Mouse (Mus musculus) forebrain, postnatal 0 days (tissue): ENCODE data around the gene Cdk18. TPM values are rescaled to one million over a fixed set of nuclear protein-coding genes. Genes with fewer than 3 reads are reported as not detected.

Experiments used
- ATAC-seq: fragments of 200-750 bp; cut with Nextera tagmentation; 2 replicates; pipeline ENCODE4 v1.8.0; 2017; ENCODE audit warnings: mild to moderate bottlenecking, moderate library complexity
- DNase-seq: peaks from one replicate; pipeline ENCODE4 v3.0.0-alpha.2; 2015
- H3K27ac ChIP-seq: fragments of 300-500 bp; sonication (generic); 2 replicates; pipeline ENCODE4 v1.5.1; 2014; ENCODE audit warnings: low read depth, mild to moderate bottlenecking, antibody characterized with exemption, low read length, moderate library complexity, mixed read lengths
- H3K27me3 ChIP-seq: fragments of 300-500 bp; sonication (generic); 2 replicates; pipeline ENCODE4 v1.6.1; 2014; ENCODE audit warnings: mild to moderate bottlenecking, low read length, mixed read lengths; ENCODE audit not compliant: insufficient read depth
- H3K36me3 ChIP-seq: fragments of 300-500 bp; sonication (generic); 2 replicates; pipeline ENCODE4 v1.6.1; 2014; ENCODE audit warnings: mild to moderate bottlenecking, moderate library complexity; ENCODE audit not compliant: insufficient read depth
- H3K4me1 ChIP-seq: fragments of 300-500 bp; sonication (generic); 2 replicates; pipeline ENCODE4 v1.6.1; 2014; ENCODE audit warnings: antibody characterized with exemption; ENCODE audit not compliant: insufficient read depth
- H3K4me2 ChIP-seq: fragments of 300-500 bp; sonication (generic); 2 replicates; pipeline ENCODE4 v1.6.1; 2014; ENCODE audit warnings: low read depth, mild to moderate bottlenecking, moderate library complexity
- H3K4me3 ChIP-seq: fragments of 300-500 bp; sonication (generic); 2 replicates; pipeline ENCODE4 v1.5.1; 2014; ENCODE audit warnings: low read depth, low read length, mixed read lengths
- H3K9ac ChIP-seq: fragments of 300-500 bp; sonication (generic); 2 replicates; pipeline ENCODE4 v1.6.1; 2014; ENCODE audit warnings: mild to moderate bottlenecking
- H3K9me3 ChIP-seq: fragments of 300-500 bp; sonication (generic); 2 replicates; pipeline ENCODE4 v1.6.1; 2016; ENCODE audit warnings: low read length
- CTCF ChIP-seq: sonication (generic); IDR thresholded peaks from 2 replicates; pipeline ENCODE4 v1.5.1; 2016; ENCODE audit warnings: antibody characterized with exemption, control low read depth, low read depth
- WGBS: fragments of 180-500 bp; shearing (Covaris S2); extraction: QIAGEN DNeasy Blood & Tissue Kit; methylation state at CpG from one replicate; pipeline ENCODE4 v1.1.7; 2014; 5-methylcytosine and 5-hydroxymethylcytosine counted together
- polyA plus RNA-seq: library from polyadenylated mRNA; unstranded; fragments of >200 nt; fragmentation: Nextera tagmentation; extraction: Ambion mirVana; gene quantifications from 2 replicates; pipeline ENCODE4 v1.2.1, GENCODE M21; 2015
- total RNA-seq: library from RNA; depleted of rRNA; stranded (reverse); fragments of >200 nt; gene quantifications from 2 replicates; pipeline ENCODE4 v1.2.3, GENCODE M21; 2014

The Cdk18 gene
- total and polyA plus RNA-seq, 2 experiments from 2014 or later: 1.2 to 2.6 TPM

DNA sequence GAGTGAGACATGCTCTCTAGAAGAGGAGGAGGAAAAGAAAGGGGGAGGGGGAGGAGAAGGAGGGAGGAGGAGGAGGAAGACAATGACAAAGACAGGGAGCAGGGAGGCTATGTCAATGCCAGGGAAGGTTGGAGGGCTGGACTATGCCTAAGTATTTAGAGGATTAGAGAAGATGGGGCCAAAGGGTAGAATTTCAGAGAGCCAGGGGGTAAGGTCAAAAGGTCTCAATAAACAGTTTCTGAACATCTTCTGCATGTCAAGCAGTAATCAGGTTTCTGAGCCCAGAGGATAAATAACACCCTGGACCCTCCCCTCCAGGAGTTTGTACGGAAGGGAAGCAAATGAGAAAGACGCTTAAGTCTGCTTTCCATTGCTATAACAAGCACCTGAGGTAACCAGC lies 1.7 kb upstream of the Cdk18 start:
- Histone ChIP-seq H3K27me3 (no peaks in the 10 kb centered on the region; the same call in 1 of the 2 replicates), H3K9me3 (no peaks in the 10 kb centered on the region), H3K4me2 (no peak overlapping the region), H3K4me3 (no peak overlapping the region), H3K4me1 (peaks cover 19% of the 10 kb centered on the region), H3K27ac (no peak overlapping the region), H3K36me3 (no peaks in the 10 kb centered on the region), H3K9ac (no peak overlapping the region)
- no peak for ATAC-seq
- no peak for DNase-seq
- no peak for TF ChIP-seq CTCF
- whole genome bisulfite sequencing: 65% methylated on average over 2 of the region's 2 CpGs

DNA sequence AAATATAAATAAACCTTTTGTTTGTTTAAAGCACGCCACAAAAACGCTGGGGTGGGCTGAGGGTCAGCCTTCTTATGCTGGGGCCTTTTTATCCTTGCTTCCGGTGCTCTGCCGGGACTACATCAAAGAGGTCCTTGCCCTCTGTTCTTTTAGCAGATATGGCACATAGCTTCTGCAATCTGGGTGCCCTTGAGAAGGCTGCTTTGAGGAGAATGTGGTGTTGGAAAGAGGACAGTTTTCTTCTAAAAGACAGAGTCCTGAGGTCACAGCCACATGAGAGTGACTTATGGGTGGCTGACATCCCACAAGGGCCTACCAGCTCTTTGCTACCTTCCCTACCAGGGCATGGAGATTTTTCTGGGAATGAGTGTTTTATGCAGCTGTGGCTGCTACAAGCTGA lies 1.1 kb upstream of the Cdk18 start:
- H3K4me1 ChIP-seq: peaks cover 19% of the 10 kb centered on the region
- no peak for TF ChIP-seq CTCF
- no peaks in the 10 kb centered on the region for H3K36me3 ChIP-seq
- ATAC-seq (no peak), DNase-seq (no peak)
- H3K4me3 ChIP-seq: no peak overlapping the region
- no peak overlapping the region for H3K9ac ChIP-seq
- no peak overlapping the region for H3K4me2 ChIP-seq
- H3K27ac ChIP-seq: no peak overlapping the region
- no peaks in the 10 kb centered on the region for H3K9me3 ChIP-seq
- 76% methylated on average over 4 of the region's 4 CpGs for WGBS
- H3K27me3 ChIP-seq: no peaks in the 10 kb centered on the region; the same call in 1 of the 2 replicates

DNA sequence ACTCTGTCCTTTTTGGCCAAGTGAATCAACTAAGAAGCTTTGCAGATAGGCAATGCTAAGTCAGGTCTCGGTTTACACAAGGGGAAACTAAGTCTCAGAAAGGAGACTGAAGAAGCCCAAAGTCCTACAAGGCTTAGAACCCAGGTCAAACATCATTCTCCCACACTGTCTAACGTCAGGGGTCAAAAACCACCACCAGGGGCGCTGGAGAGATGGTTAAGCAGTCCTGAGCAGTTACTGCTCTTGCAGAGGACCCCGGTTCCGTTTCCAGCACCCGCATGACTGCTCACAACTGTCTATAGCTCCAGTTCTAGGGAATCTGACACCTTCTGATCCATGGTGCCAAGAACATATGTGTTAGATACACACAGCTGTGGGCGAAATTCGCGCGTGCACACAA lies 687 bp upstream of the Cdk18 start:
- H3K9me3 ChIP-seq: no peaks in the 10 kb centered on the region
- H3K4me3 ChIP-seq: no peak overlapping the region
- ATAC-seq (no peak), DNase-seq (no peak)
- no peaks in the 10 kb centered on the region; the same call in 1 of the 2 replicates for H3K27me3 ChIP-seq
- H3K27ac ChIP-seq: no peak overlapping the region
- peaks cover 19% of the 10 kb centered on the region for H3K4me1 ChIP-seq
- no peaks in the 10 kb centered on the region for H3K36me3 ChIP-seq
- TF ChIP-seq CTCF: peak; percentile 55
- H3K4me2 ChIP-seq: no peak overlapping the region
- 68% methylated on average over 10 of the region's 10 CpGs for WGBS
- H3K9ac ChIP-seq: no peak overlapping the region

- peak overlapping the region; percentile 49 for H3K4me3 ChIP-seq
- peaks cover 8% of the 10 kb centered on the region for H3K4me1 ChIP-seq
- WGBS: 12% methylated on average over 35 of the region's 35 CpGs
- H3K4me2 ChIP-seq: peak overlapping the region; percentile 97
- no peak for DNase-seq
- no peak for TF ChIP-seq CTCF
- no peaks in the 10 kb centered on the region for H3K36me3 ChIP-seq
- H3K27me3 ChIP-seq: no peaks in the 10 kb centered on the region; the same call in 1 of the 2 replicates
- H3K9ac ChIP-seq: peak overlapping the region; percentile 63
- H3K27ac ChIP-seq: no peak overlapping the region
- ATAC-seq: no peak
- H3K9me3 ChIP-seq: no peaks in the 10 kb centered on the region
These were observed 688 bp downstream of the Cdk18 start for GRCm38 (mm10) chr1:132138576-132139415.

DNA sequence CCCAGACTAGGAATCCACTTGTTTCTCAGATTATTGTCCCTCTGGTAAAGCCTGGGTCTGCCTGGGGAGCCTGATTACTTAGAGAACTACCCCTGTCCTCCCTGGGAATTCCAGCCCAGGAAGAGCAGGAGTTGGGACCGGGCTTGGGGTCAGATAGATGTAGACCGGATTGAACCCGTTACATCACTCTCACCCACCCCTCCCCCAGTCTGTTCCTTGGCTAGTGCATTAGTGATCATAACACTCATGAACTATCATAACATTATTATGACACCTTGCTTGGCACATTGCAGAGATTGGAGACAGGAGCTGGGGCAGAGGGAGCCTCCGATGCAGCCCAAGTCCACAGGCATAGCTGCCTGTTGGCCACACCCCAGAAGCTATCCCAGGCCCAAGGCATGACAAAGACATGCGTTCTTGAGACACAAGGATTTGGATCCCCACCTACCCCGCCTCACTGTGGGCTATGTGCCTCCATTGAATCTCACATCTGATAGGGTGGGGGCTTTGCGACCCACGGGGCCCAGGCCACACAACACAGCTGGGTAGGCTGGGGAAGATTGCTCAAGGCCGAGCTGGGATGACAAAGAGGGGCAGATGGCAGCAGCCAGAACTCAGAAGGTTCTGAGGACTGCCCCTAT lies 1.4 kb downstream of the Cdk18 start:
- 74% methylated on average over 9 of the region's 9 CpGs for WGBS
- peaks cover under 1% of the 10 kb centered on the region for H3K4me1 ChIP-seq
- H3K4me2 ChIP-seq: no peak overlapping the region

DNA sequence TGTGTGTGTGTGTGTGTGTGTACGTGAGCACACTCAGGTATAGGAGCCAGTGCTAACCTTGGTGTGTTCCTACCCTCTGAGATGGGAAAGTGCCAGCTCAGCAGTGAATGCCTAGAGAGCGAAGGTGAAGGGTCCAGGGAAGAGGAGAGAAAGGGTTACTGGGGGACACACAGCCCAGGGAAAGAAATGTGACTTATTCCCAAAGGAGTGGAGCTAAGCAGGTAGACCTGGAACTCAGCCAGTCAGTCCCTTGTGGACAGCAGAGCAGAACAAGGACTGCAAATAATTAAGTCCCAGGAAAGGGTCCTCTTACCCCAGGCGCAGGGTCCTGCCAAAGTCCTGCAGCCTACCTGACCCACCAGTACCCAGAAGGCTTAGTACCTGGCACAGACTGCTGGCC lies 2.6 kb downstream of the Cdk18 start:
- Histone ChIP-seq H3K9ac (no peak overlapping the region), H3K36me3 (no peaks in the 10 kb centered on the region), H3K4me3 (no peak overlapping the region), H3K9me3 (no peaks in the 10 kb centered on the region), H3K27me3 (no peaks in the 10 kb centered on the region; the same call in 1 of the 2 replicates), H3K27ac (no peak overlapping the region), H3K4me2 (no peak overlapping the region), H3K4me1 (no peaks in the 10 kb centered on the region; the same call in 1 of the 2 replicates)
- no peak for DNase-seq
- WGBS: 100% methylated on average over 3 of the region's 3 CpGs
- no peak for TF ChIP-seq CTCF
- no peak for ATAC-seq

More for the DNA sequence above, 1.4 kb downstream of the Cdk18 start:
- no peak overlapping the region for H3K4me3 ChIP-seq
- no peaks in the 10 kb centered on the region for H3K36me3 ChIP-seq
- DNase-seq: no peak
- no peak overlapping the region for H3K9ac ChIP-seq
- H3K9me3 ChIP-seq: no peaks in the 10 kb centered on the region
- no peak overlapping the region for H3K27ac ChIP-seq
- no peak for ATAC-seq
- no peaks in the 10 kb centered on the region; the same call in 1 of the 2 replicates for H3K27me3 ChIP-seq
- no peak for TF ChIP-seq CTCF

- H3K9ac ChIP-seq: no peak overlapping the region
- no peak for TF ChIP-seq CTCF
- H3K27me3 ChIP-seq: no peaks in the 10 kb centered on the region; the same call in 1 of the 2 replicates
- no peaks in the 10 kb centered on the region for H3K36me3 ChIP-seq
- H3K4me1 ChIP-seq: no peaks in the 10 kb centered on the region; the same call in 1 of the 2 replicates
- no peak overlapping the region for H3K27ac ChIP-seq
- DNase-seq: no peak
- 86% methylated on average over 7 of the region's 7 CpGs for WGBS
- H3K4me2 ChIP-seq: no peak overlapping the region
- no peak overlapping the region for H3K4me3 ChIP-seq
- no peaks in the 10 kb centered on the region for H3K9me3 ChIP-seq
- no peak for ATAC-seq
These were observed 3.9 kb downstream of the Cdk18 start for GRCm38 (mm10) chr1:132135631-132136030.
